Mouse (Mus musculus) retina, postnatal 7 days (tissue): ENCODE measurements around the gene Fam117b.
A peak's percentile ranks its signal among the peaks of the same experiment; 100 is the strongest.

Source experiments
- DNase-seq: peaks from one replicate; pipeline ENCODE4 v3.0.0-alpha.2; 2012; ENCODE audit warnings: low read depth, low spot score

The Fam117b gene

GRCm38 (mm10) chr1:59967291-59967690 lies 54.5 kb downstream of the Fam117b start:
- peak; percentile 2 for DNase-seq

GRCm38 (mm10) chr1:59986626-59987025 lies 73.8 kb downstream of the Fam117b start:
- DNase-seq, result no peak

- no peak for DNase-seq
Observed at GRCm38 (mm10) chr1:59987399-59988040, 74.7 kb downstream of the Fam117b start.

GRCm38 (mm10) chr1:59995646-59996045 lies 82.8 kb downstream of the Fam117b start:
- DNase-seq, result no peak

- DNase-seq, result no peak
Observed at GRCm38 (mm10) chr1:59997352-59997751, 84.5 kb downstream of the Fam117b start.

- no peak for DNase-seq
Observed at GRCm38 (mm10) chr1:60000319-60000718, 87.5 kb downstream of the Fam117b start.

GRCm38 (mm10) chr1:60007337-60007736 lies 94.5 kb downstream of the Fam117b start:
- DNase-seq, result no peak

GRCm38 (mm10) chr1:60008743-60009142 lies 95.9 kb downstream of the Fam117b start:
- DNase-seq, result no peak

GRCm38 (mm10) chr1:60013779-60014178 lies 101.0 kb downstream of the Fam117b start:
- no peak for DNase-seq

GRCm38 (mm10) chr1:60015511-60015910 lies 102.7 kb downstream of the Fam117b start:
- no peak for DNase-seq

- no peak for DNase-seq
Observed at GRCm38 (mm10) chr1:60016136-60016611, 103.4 kb downstream of the Fam117b start.

- no peak for DNase-seq
Observed at GRCm38 (mm10) chr1:60017031-60017469, 104.2 kb downstream of the Fam117b start.
